Mouse (Mus musculus) erythroid progenitor cell, adult 5-6 weeks (primary cell): ENCODE data around the gene Rhoq. TPM values are rescaled to one million over a fixed set of nuclear protein-coding genes. Genes with fewer than 3 reads are reported as not detected.

Experiments used
- ATAC-seq: replicated peaks from 2 replicates; pipeline ENCODE4 v1.8.0; 2016; ENCODE audit warnings: moderate number of reproducible peaks, mild to moderate bottlenecking, moderate TSS enrichment, inconsistent platforms; ENCODE audit not compliant: poor library complexity, low FRiP score, severe bottlenecking
- total RNA-seq, 2 experiments: library from RNA; stranded (forward) in 1 of 2; stranded (reverse) in 1 of 2; fragments of 150-400 nt in 1 of 2; fragments of 186-747, 209-891 nt in 1 of 2; gene quantifications; 2 replicates each; pipeline versions ENCODE4 v1.2.3 to v1.2.4; 2015 to 2017; ENCODE audit warnings: low replicate concordance in 2 of 2

Rhoq gene
- total RNA-seq, 2 experiments from 2014 or later: 2.9 to 10.9 TPM

GRCm38 (mm10) chr17:86961301-86961841 lies 1.5 kb upstream of the Rhoq start:
- no peak for ATAC-seq

- no peak for ATAC-seq
These were observed 487 bp upstream of the Rhoq start for GRCm38 (mm10) chr17:86962297-86962893.

GRCm38 (mm10) chr17:86963586-86963902 lies 662 bp downstream of the Rhoq start:
- no peak for ATAC-seq

GRCm38 (mm10) chr17:86964041-86964440 lies 1.2 kb downstream of the Rhoq start:
- ATAC-seq: no peak

GRCm38 (mm10) chr17:86964502-86964901 lies 1.6 kb downstream of the Rhoq start:
- ATAC-seq: no peak

- ATAC-seq: no peak
These were observed 2.2 kb downstream of the Rhoq start for GRCm38 (mm10) chr17:86965121-86965520.

GRCm38 (mm10) chr17:86966040-86966439 lies 3.2 kb downstream of the Rhoq start:
- no peak for ATAC-seq

GRCm38 (mm10) chr17:86967048-86967447 lies 4.2 kb downstream of the Rhoq start:
- no peak for ATAC-seq

- no peak for ATAC-seq
These were observed 4.9 kb downstream of the Rhoq start for GRCm38 (mm10) chr17:86967536-86968525.

GRCm38 (mm10) chr17:86968581-86968980 lies 5.7 kb downstream of the Rhoq start:
- no peak for ATAC-seq

GRCm38 (mm10) chr17:86969582-86969981 lies 6.7 kb downstream of the Rhoq start:
- no peak for ATAC-seq

GRCm38 (mm10) chr17:86970026-86970750 lies 7.3 kb downstream of the Rhoq start:
- ATAC-seq: no peak

- no peak for ATAC-seq
These were observed 8.2 kb downstream of the Rhoq start for GRCm38 (mm10) chr17:86971036-86971435.

- ATAC-seq: no peak
These were observed 9.0 kb downstream of the Rhoq start for GRCm38 (mm10) chr17:86971860-86972259.

GRCm38 (mm10) chr17:86973097-86973496 lies 10.2 kb downstream of the Rhoq start:
- no peak for ATAC-seq

GRCm38 (mm10) chr17:86976387-86976786 lies 13.5 kb downstream of the Rhoq start:
- ATAC-seq: no peak

GRCm38 (mm10) chr17:86978496-86978895 lies 15.6 kb downstream of the Rhoq start:
- no peak for ATAC-seq

- ATAC-seq: no peak
These were observed 18.3 kb downstream of the Rhoq start for GRCm38 (mm10) chr17:86981205-86981604.

GRCm38 (mm10) chr17:86981701-86982100 lies 18.8 kb downstream of the Rhoq start:
- ATAC-seq: no peak

GRCm38 (mm10) chr17:86982497-86982896 lies 19.6 kb downstream of the Rhoq start:
- no peak for ATAC-seq
